Mouse (Mus musculus) liver, embryonic 18 days (tissue): ENCODE data around the gene Arl8a. TPM values are rescaled to one million over a fixed set of nuclear protein-coding genes. Genes with fewer than 3 reads are reported as not detected.

ENCODE experiments used
- polyA plus RNA-seq: library from polyadenylated mRNA; depleted of rRNA; stranded (reverse); fragments of >200 nt; gene quantifications from 2 replicates; pipeline ENCODE4 v1.2.3, GENCODE M21; 2012; rRNA removed

Gene Arl8a
- polyA plus RNA-seq = 14.8 and 15.0 TPM in 2 replicates

GRCm38 (mm10) chr1:135146077-135146945 is at the start of gene Arl8a:
Arl8a (plus strand) TSS chr1:135146824.

GRCm38 (mm10) chr1:135105124-135105523 is 41.5 kb upstream of the Arl8a start, which contains the start of gene Lgr6:
Lgr6 (minus strand) TSS chr1:135105276.

GRCm38 (mm10) chr1:135132473-135132872 is 14.2 kb upstream of the Arl8a start, which contains the start of gene Ptpn7:
Ptpn7 (plus strand) TSS chr1:135132700.

GRCm38 (mm10) chr1:135167435-135167834 is 20.8 kb downstream of the Arl8a start, which contains the start of gene Gpr37l1:
Gpr37l1 (minus strand) TSS chr1:135167681.

Other genes with a start within 250 kb of the Arl8a start
- gene Ppp1r12b, start 190.9 kb upstream of the Arl8a start, polyA plus RNA-seq = 1.3 TPM in 2 replicates
- gene Ube2t, start 184.3 kb upstream of the Arl8a start, polyA plus RNA-seq = 10.7 and 11.9 TPM in 2 replicates
- gene Lgr6, start 41.5 kb upstream of the Arl8a start, polyA plus RNA-seq = 0.05 and 0.06 TPM in 2 replicates
- 9.6 and 10.0 TPM in 2 replicates for gene Ptpn7, start 14.1 kb upstream of the Arl8a start, polyA plus RNA-seq
- gene Gpr37l1, start 20.9 kb downstream of the Arl8a start, polyA plus RNA-seq = not detected in 2 replicates
- 0.70 and 0.71 TPM in 2 replicates for gene Elf3, start 111.7 kb downstream of the Arl8a start, polyA plus RNA-seq
- gene Rnpep, start 137.3 kb downstream of the Arl8a start, polyA plus RNA-seq = 11.3 and 12.4 TPM in 2 replicates
- gene Timm17a, start 167.0 kb downstream of the Arl8a start, polyA plus RNA-seq = 23.3 and 24.1 TPM in 2 replicates
- 0.30 and 0.44 TPM in 2 replicates for gene Lmod1, start 178.0 kb downstream of the Arl8a start, polyA plus RNA-seq
- gene Shisa4, start 228.4 kb downstream of the Arl8a start, polyA plus RNA-seq = 0.53 and 0.78 TPM in 2 replicates